Mouse (Mus musculus): ENCODE measurements around the gene Igf2r. TPM values are rescaled to one million over a fixed set of nuclear protein-coding genes. Genes with fewer than 3 reads are reported as not detected.
A peak's percentile ranks its signal among the peaks of the same experiment; 100 is the strongest.

Igf2r gene
- total and polyA plus RNA-seq, 2 experiments from 2014 or later, result 4.6 to 36.0 TPM

DNA sequence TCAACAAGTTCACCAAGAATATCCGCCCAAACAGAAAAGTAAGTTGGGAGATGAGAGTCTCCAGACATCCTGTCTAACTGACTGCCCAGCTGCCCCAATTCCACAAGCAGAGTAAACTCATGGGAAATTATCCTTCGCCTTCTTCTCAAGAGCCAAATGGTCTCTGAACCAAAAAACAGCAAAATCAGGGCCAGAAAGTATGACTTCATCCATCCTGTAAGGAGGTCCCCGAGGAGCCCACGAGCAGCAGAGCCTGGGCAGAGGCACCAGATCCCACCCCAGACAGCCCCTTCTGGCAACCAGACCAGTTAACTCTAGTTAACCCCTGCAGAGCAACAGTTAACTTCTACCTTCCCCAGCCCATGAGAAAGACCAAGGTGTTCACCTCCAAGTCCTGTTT is 29.9 kb downstream of the Igf2r start:
- Histone ChIP-seq H3K36me3 (ENCODE audit: insufficient read depth) (peaks cover 21% of the 10 kb centered on the region), H3K27me3 (ENCODE audit: insufficient read depth, low read length) (no peaks in the 10 kb centered on the region), H3K9ac (no peak overlapping the region), H3K4me3 (ENCODE audit: low read depth, low read length) (no peak overlapping the region), H3K4me1 (ENCODE audit: insufficient read depth) (no peaks in the 10 kb centered on the region), H3K27ac (ENCODE audit: low read depth, low read length) (no peak overlapping the region), H3K9me3 (ENCODE audit: low read length) (peaks cover 13% of the 10 kb centered on the region), H3K4me2 (ENCODE audit: low read depth) (no peak overlapping the region)
- no peak for TF ChIP-seq CTCF (IDR thresholded peaks at IDR 0.05; ENCODE audit: low read depth)
- WGBS, result 75% methylated on average over 4 of the region's 4 CpGs
- ATAC-seq, result no peak
- no peak for DNase-seq

DNA sequence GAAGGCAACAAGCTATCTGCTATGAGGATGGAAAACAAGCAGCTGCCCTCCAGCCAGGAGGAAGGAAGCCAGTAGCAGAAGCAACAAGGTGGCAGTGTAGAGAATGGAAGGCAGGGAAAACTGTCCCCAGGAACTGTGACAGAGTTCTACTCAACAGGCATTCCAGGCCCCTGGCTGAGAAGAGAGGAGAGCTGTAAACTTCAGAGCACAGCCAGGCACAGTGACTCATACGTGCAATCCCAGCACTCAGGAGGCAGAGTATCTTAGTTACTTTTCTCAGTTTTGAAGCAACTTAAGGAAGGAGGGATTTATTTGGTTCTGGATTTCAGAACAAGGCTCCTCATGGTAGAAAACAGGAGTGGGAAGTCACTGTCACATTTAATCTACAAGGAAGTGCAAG is 31.5 kb downstream of the Igf2r start:
- Histone ChIP-seq H3K36me3 (ENCODE audit: insufficient read depth) (peaks cover 28% of the 10 kb centered on the region), H3K4me1 (ENCODE audit: insufficient read depth) (no peaks in the 10 kb centered on the region), H3K27me3 (ENCODE audit: insufficient read depth, low read length) (no peaks in the 10 kb centered on the region), H3K9me3 (ENCODE audit: low read length) (peaks cover 13% of the 10 kb centered on the region), H3K4me3 (ENCODE audit: low read depth, low read length) (no peak overlapping the region), H3K4me2 (ENCODE audit: low read depth) (no peak overlapping the region), H3K27ac (ENCODE audit: low read depth, low read length) (no peak overlapping the region), H3K9ac (no peak overlapping the region)
- TF ChIP-seq CTCF (IDR thresholded peaks at IDR 0.05; ENCODE audit: low read depth), result no peak
- no peak for ATAC-seq
- 68% methylated on average over 1 of the region's 1 CpGs for WGBS
- no peak for DNase-seq

DNA sequence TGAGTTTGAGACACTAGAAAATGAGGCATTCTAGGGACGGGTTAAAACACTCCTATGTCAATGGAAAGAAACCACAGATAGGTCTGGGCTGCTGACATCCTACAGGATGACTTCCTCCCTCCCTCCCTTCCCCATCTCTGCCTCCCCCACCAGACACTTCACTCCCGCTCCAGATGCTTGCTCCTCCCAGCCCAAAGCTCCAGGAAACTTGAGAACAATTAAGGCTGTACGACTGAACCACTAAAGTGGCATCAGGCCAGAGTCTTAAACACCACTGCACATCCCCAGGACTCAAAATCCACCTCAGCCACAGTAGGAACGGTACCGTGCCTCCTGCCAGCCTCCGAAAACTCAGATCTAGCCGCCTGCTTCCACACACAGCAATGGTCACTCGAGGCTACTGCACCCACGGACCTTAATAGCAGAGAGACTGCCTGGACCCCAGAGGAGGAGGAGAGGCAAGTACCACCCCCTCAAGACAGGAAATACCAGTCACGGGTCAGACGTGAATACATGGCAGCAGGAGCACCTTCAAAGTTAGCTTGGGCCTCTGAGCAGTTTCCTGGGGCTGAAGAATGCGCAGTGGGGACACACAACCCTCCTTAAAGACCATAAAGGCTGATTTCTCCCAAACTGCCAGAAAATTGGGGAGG is 35.1 kb downstream of the Igf2r start:
- Histone ChIP-seq H3K36me3 (ENCODE audit: insufficient read depth) (peaks cover 52% of the 10 kb centered on the region), H3K27ac (ENCODE audit: low read depth, low read length) (no peak overlapping the region), H3K4me2 (ENCODE audit: low read depth) (no peak overlapping the region), H3K4me3 (ENCODE audit: low read depth, low read length) (no peak overlapping the region), H3K27me3 (ENCODE audit: insufficient read depth, low read length) (no peaks in the 10 kb centered on the region), H3K9ac (no peak overlapping the region), H3K9me3 (ENCODE audit: low read length) (no peaks in the 10 kb centered on the region), H3K4me1 (ENCODE audit: insufficient read depth) (no peaks in the 10 kb centered on the region)
- ATAC-seq, result no peak
- 68% methylated on average over 12 of the region's 12 CpGs for WGBS
- TF ChIP-seq CTCF (IDR thresholded peaks at IDR 0.05; ENCODE audit: low read depth), result no peak
- no peak for DNase-seq

DNA sequence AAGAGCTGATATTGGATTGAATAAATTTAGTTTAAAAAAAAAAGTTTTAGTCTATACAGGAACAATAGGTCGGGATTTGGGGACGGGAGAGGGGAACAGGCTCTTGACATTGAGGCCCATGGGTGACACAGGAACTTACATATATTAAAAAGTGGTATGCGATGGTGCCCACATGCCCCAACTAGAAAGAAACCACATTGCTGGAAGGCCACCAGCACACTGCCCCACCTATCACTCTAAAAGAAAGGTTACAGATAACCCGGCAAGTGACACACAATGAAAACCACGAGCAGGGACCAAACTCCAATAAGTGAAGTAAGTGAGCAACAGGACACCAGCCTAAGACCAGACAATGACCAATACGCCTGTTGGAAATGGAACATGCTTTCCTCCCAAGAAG is 36.3 kb downstream of the Igf2r start:
- no peak overlapping the region for H3K9ac ChIP-seq
- H3K4me3 ChIP-seq (ENCODE audit: low read depth, low read length), result no peak overlapping the region
- peaks cover 50% of the 10 kb centered on the region for H3K36me3 ChIP-seq (ENCODE audit: insufficient read depth)
- DNase-seq (no peak), ATAC-seq (no peak)
- no peak for TF ChIP-seq CTCF (IDR thresholded peaks at IDR 0.05; ENCODE audit: low read depth)
- no peak overlapping the region for H3K4me2 ChIP-seq (ENCODE audit: low read depth)
- H3K27me3 ChIP-seq (ENCODE audit: insufficient read depth, low read length), result no peaks in the 10 kb centered on the region
- no peak overlapping the region for H3K27ac ChIP-seq (ENCODE audit: low read depth, low read length)
- no peaks in the 10 kb centered on the region for H3K4me1 ChIP-seq (ENCODE audit: insufficient read depth)
- WGBS, result 93% methylated on average over 6 of the region's 6 CpGs
- no peaks in the 10 kb centered on the region for H3K9me3 ChIP-seq (ENCODE audit: low read length)

DNA sequence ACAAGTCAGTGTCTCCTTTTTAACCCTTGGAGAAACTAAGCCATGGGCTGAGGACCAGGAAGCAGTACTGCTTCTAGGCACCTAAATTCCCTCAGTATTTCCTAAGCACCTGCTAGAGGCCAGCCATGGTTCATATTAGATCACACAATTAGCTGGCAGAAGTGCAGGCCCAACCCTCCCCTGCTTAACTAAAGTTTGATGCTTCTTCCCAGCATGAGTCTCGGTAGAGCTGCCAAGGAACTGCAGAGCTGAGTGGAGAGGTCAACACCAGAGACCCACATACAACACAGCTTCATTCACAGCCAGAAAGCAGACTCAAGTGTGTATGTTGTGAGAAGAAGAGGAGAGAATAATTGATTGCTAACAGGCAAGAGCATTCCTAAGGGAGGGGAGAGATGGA is 40.9 kb downstream of the Igf2r start:
- Histone ChIP-seq H3K9me3 (ENCODE audit: low read length) (no peaks in the 10 kb centered on the region), H3K36me3 (ENCODE audit: insufficient read depth) (peaks cover 35% of the 10 kb centered on the region), H3K27me3 (ENCODE audit: insufficient read depth, low read length) (no peaks in the 10 kb centered on the region), H3K4me1 (ENCODE audit: insufficient read depth) (peaks cover 12% of the 10 kb centered on the region), H3K9ac (no peak overlapping the region), H3K27ac (ENCODE audit: low read depth, low read length) (no peak overlapping the region), H3K4me3 (ENCODE audit: low read depth, low read length) (no peak overlapping the region), H3K4me2 (ENCODE audit: low read depth) (no peak overlapping the region)
- DNase-seq (no peak), ATAC-seq (no peak)
- WGBS, result 41% methylated on average over 1 of the region's 1 CpGs
- no peak for TF ChIP-seq CTCF (IDR thresholded peaks at IDR 0.05; ENCODE audit: low read depth)

DNA sequence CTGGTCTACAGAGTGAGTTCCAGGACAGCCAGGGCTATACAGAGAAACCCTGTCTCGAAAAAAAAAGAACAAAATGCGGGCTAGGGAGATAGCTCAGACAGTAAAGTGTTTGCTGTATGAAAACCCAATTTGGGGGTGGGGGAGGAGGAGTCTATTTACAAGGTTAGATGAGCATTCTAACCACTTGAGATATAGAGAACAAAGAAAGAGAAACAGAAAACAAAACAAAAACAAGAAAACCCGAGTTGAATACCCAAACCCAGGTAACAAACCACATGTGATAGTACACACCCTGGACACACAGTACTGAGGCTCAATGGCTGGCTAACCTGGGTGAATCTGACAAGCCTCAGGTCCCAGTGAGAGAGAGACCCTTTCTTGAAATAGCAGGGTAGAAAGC is 41.7 kb downstream of the Igf2r start:
- no peak for DNase-seq
- 85% methylated on average over 3 of the region's 3 CpGs for WGBS
- no peaks in the 10 kb centered on the region for H3K9me3 ChIP-seq (ENCODE audit: low read length)
- TF ChIP-seq CTCF (IDR thresholded peaks at IDR 0.05; ENCODE audit: low read depth), result no peak
- H3K36me3 ChIP-seq (ENCODE audit: insufficient read depth), result peaks cover 30% of the 10 kb centered on the region
- H3K4me1 ChIP-seq (ENCODE audit: insufficient read depth), result peaks cover 12% of the 10 kb centered on the region
- no peak overlapping the region for H3K4me2 ChIP-seq (ENCODE audit: low read depth)
- no peak overlapping the region for H3K9ac ChIP-seq
- H3K27me3 ChIP-seq (ENCODE audit: insufficient read depth, low read length), result no peaks in the 10 kb centered on the region
- H3K4me3 ChIP-seq (ENCODE audit: low read depth, low read length), result no peak overlapping the region
- H3K27ac ChIP-seq (ENCODE audit: low read depth, low read length), result no peak overlapping the region
- ATAC-seq, result no peak

DNA sequence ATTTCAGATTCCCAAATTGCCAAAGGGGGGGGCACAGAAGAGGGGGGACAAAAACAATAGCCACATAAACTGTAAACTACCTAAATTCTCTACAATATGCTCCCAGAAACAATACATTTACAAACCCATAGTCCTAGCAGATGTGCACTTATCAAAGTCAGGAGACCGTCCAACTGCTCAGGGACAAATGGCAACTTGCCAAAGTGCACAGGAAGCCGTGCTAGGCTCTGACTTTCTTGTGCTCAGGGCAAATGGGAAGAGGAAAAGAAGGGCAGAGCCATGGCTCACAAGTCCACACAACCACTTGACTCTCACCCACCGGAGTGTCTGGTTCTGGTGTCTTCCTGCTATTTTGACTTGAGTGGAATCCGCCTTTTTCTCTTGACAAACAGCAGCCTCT is 43.6 kb downstream of the Igf2r start:
- H3K27ac ChIP-seq (ENCODE audit: low read depth, low read length), result peak overlapping the region; percentile 40
- H3K9ac ChIP-seq, result no peak overlapping the region
- H3K4me2 ChIP-seq (ENCODE audit: low read depth), result no peak overlapping the region
- H3K4me3 ChIP-seq (ENCODE audit: low read depth, low read length), result no peak overlapping the region
- no peaks in the 10 kb centered on the region for H3K9me3 ChIP-seq (ENCODE audit: low read length)
- H3K27me3 ChIP-seq (ENCODE audit: insufficient read depth, low read length), result no peaks in the 10 kb centered on the region
- ATAC-seq, result no peak; the same call in 1 of the 2 replicates
- peak; percentile 34 for DNase-seq
- peaks cover 27% of the 10 kb centered on the region for H3K36me3 ChIP-seq (ENCODE audit: insufficient read depth)
- no peak for TF ChIP-seq CTCF (IDR thresholded peaks at IDR 0.05; ENCODE audit: low read depth)
- H3K4me1 ChIP-seq (ENCODE audit: insufficient read depth), result peaks cover 12% of the 10 kb centered on the region
- 49% methylated on average over 4 of the region's 4 CpGs for WGBS

Data from forebrain, postnatal 0 days (tissue).